Mouse (Mus musculus) embryonic facial prominence, embryonic 11.5 days (tissue): ENCODE measurements at regions not wholly inside any gene's neighbourhood (a gene's known extent, or its start where the extent isn't known, plus 50 kb on each side); places are given as distances from the start of the nearest gene placed in this dataset.
A peak's percentile ranks its signal among the peaks of the same experiment; 100 is the strongest.
"Not testable (repeated sequence)": the region's sequence is repeated elsewhere in the genome, so short reads cannot be mapped to it uniquely, and the experiment has no call there.

ENCODE experiments used
- ATAC-seq: fragments of 200-750 bp; cut with Nextera tagmentation; replicated peaks from 2 replicates; pipeline ENCODE4 v1.8.0; 2017; ENCODE audit warnings: low read depth; ENCODE audit not compliant: insufficient number of reproducible peaks, low FRiP score, low TSS enrichment
- DNase-seq: peaks from one replicate; pipeline ENCODE4 v3.0.0-alpha.2; 2015; ENCODE audit warnings: low spot score
- H3K27ac ChIP-seq: fragments of 300-500 bp; sonication (generic); replicated peaks from 2 replicates; pipeline ENCODE4 v1.5.1; 2014; ENCODE audit warnings: mild to moderate bottlenecking, low read depth, low read length, control low read depth
- H3K27me3 ChIP-seq: fragments of 300-500 bp; sonication (generic); 2 replicates; pipeline ENCODE4 v1.6.1; 2014; ENCODE audit warnings: mild to moderate bottlenecking, low read length, moderate library complexity, mixed read lengths; ENCODE audit not compliant: control insufficient read depth, insufficient read depth
- H3K36me3 ChIP-seq: fragments of 300-500 bp; sonication (generic); replicated peaks from 2 replicates; pipeline ENCODE4 v1.6.1; 2014; ENCODE audit warnings: low read depth, mild to moderate bottlenecking, low read length, moderate library complexity, mixed read lengths; ENCODE audit not compliant: control insufficient read depth, insufficient read depth
- H3K4me1 ChIP-seq: fragments of 300-500 bp; sonication (generic); 2 replicates; pipeline ENCODE4 v1.6.1; 2014; ENCODE audit warnings: low read length, mixed read lengths; ENCODE audit not compliant: control insufficient read depth, insufficient read depth
- H3K4me2 ChIP-seq: fragments of 300-500 bp; sonication (generic); 2 replicates; pipeline ENCODE4 v1.6.1; 2014; ENCODE audit warnings: low read depth, mild to moderate bottlenecking, control low read depth, low read length, moderate library complexity
- H3K4me3 ChIP-seq: fragments of 300-500 bp; sonication (generic); 2 replicates; pipeline ENCODE4 v1.5.1; 2014; ENCODE audit warnings: low read depth, low read length, control low read depth
- H3K9ac ChIP-seq: fragments of 300-500 bp; sonication (generic); replicated peaks from 2 replicates; pipeline ENCODE4 v1.6.1; 2014; ENCODE audit warnings: mild to moderate bottlenecking, control low read depth, low read length
- H3K9me3 ChIP-seq: fragments of 300-500 bp; sonication (generic); replicated peaks from 2 replicates; pipeline ENCODE4 v1.6.1; 2016; ENCODE audit warnings: mild to moderate bottlenecking, low read length, inconsistent platforms, mixed read lengths; ENCODE audit not compliant: control insufficient read depth
- WGBS: fragments of 180-500 bp; shearing (Covaris S2); extraction: QIAGEN DNeasy Blood & Tissue Kit; methylation state at CpG from one replicate; pipeline ENCODE4 v1.1.7; 2014; 5-methylcytosine and 5-hydroxymethylcytosine counted together

DNA sequence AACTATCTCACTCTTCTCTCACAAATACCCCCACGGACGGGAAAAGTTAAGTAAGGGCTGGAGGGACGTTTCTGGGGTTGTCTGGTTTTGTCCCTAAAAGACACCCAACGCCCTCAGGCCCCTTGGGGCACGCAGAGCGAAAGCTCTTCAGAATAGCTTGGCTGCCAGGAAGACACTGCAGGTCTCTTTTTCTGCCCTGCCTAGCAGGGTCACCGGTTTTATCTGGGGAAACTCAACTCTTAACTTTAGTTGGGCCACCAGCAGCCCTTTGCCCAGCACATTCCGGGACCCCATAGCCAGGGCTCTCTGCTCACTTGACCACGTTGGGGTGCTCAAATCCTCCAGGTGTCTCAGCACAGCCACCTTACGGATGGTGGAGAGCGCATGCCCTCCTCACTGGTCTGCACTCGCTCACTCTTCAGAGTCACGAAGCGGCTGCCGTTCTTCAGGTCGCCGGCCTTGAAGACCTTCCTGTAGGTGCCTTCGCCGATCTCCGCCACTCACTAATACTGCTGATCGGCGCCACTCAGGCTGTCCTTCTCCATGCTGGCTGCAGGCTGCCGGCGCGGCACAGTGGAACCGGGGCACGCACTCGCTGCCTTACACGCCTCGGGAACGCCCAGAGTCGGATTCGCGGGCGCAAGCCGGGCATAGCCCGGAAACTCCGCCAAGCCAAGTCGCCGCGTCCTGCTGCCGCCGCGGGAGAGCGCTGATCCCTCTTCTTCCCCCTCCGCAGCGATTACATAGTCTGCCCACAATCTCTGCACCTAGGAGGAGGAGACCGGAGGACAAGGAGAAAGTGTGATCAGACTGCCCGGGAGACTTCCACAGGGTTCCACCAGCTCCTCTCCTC, 83.0 kb downstream of the Ulbp1 start:
- peak overlapping the region; percentile 50 for H3K4me3 ChIP-seq
- peak overlapping the region; percentile 95 for H3K4me2 ChIP-seq
- DNase-seq (peak; percentile 50), ATAC-seq (peak; percentile 53)
- peaks cover 13% of the 10 kb centered on the region for H3K27me3 ChIP-seq
- H3K9ac ChIP-seq, result peak overlapping the region; percentile 51
- no peak overlapping the region for H3K27ac ChIP-seq
- 7% methylated on average over 46 of the region's 49 CpGs for WGBS
- H3K9me3 ChIP-seq, result no peaks in the 10 kb centered on the region
- H3K36me3 ChIP-seq, result no peaks in the 10 kb centered on the region
- peaks cover 3% of the 10 kb centered on the region for H3K4me1 ChIP-seq

GRCm38 (mm10) chr10:7358791-7359190, 114.6 kb downstream of the Ulbp1 start:
- H3K9me3 ChIP-seq, H3K4me1 ChIP-seq, H3K27ac ChIP-seq, H3K9ac ChIP-seq, H3K4me2 ChIP-seq, H3K4me3 ChIP-seq, H3K27me3 ChIP-seq, DNase-seq, H3K36me3 ChIP-seq, ATAC-seq: not testable (repeated sequence)
- 56% methylated on average over 3 of the region's 3 CpGs for WGBS

DNA sequence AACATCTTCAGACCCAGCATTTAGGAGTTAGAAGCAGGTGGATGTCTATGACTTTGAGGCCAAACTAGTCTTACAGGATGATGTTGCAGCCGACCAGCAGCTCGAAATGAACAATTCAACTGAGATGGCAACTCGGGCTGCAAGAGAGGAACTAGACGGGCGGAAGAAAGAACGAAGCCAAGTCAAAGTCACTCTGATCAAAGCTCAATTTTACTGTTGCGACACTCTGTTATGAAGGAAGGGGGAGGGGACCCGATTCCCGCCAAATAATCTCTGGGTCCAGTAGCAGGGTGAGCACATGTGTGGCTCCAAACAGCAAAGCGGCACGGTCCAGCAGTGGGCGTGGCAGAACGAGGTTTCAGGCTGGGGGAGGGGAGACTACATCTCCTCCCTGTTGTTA, 129.1 kb downstream of the Ulbp1 start:
- H3K27me3 ChIP-seq, H3K4me2 ChIP-seq, H3K4me3 ChIP-seq, ATAC-seq, H3K9me3 ChIP-seq, H3K36me3 ChIP-seq, H3K27ac ChIP-seq, H3K4me1 ChIP-seq, H3K9ac ChIP-seq, DNase-seq: not testable (repeated sequence)
- 93% methylated on average over 13 of the region's 13 CpGs for WGBS

GRCm38 (mm10) chr10:7343736-7344135, 129.7 kb downstream of the Ulbp1 start:
- H3K27me3 ChIP-seq, DNase-seq, H3K27ac ChIP-seq, H3K4me2 ChIP-seq, H3K9ac ChIP-seq, H3K4me1 ChIP-seq, H3K36me3 ChIP-seq, ATAC-seq, H3K9me3 ChIP-seq, H3K4me3 ChIP-seq: not testable (repeated sequence)
- 95% methylated on average over 8 of the region's 8 CpGs for WGBS

DNA sequence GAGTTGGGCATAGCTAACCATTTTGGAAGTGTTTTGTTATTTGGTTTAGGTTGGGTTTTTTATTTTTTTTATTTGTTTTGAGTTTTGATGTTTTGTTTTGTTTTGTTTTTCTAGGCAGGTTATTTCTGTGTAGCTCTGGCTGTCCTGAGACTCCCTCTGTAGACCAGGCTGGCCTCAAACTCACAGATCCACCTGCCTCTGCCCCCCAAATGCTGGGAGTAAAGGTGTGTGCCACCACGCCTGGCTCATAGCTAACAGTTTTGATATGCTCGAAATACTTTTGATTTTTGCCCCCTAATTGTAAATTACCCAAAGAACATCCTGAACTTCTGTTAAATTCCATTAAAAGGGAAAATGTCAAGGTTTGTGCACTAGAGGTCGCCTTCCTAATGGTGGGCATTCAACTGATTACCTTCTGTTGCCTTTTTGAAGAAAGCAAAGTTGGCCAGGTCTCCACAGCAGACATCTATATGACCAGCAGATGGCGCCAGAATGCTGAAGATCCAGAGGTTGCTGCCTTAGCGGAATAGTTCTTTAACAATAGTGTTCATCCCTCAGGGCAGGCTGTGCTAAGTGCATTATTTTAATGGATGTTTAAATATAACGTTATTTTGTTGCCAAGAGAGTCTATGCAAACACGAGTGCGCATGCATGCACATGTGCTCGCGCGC, 121.2 kb upstream of the Cnksr3 start:
- 41% methylated on average over 11 of the region's 11 CpGs for WGBS
- DNase-seq (peak; percentile 92), ATAC-seq (peak; percentile 85; the same call in 1 of the 2 replicates)
- Histone ChIP-seq H3K4me3 (no peak overlapping the region), H3K27ac (no peak overlapping the region), H3K36me3 (no peaks in the 10 kb centered on the region), H3K4me2 (no peak overlapping the region), H3K4me1 (no peaks in the 10 kb centered on the region), H3K27me3 (no peaks in the 10 kb centered on the region), H3K9ac (no peak overlapping the region), H3K9me3 (no peaks in the 10 kb centered on the region)

- H3K9ac ChIP-seq, result no peak overlapping the region
- H3K4me3 ChIP-seq, result no peak overlapping the region
- H3K4me2 ChIP-seq, result no peak overlapping the region
- no peak overlapping the region for H3K27ac ChIP-seq
- H3K9me3 ChIP-seq, result no peaks in the 10 kb centered on the region
- H3K27me3 ChIP-seq, result no peaks in the 10 kb centered on the region
- no peaks in the 10 kb centered on the region for H3K4me1 ChIP-seq
- no peak for DNase-seq
- no peaks in the 10 kb centered on the region for H3K36me3 ChIP-seq
- 29% methylated on average over 3 of the region's 3 CpGs for WGBS
- no peak for ATAC-seq
Measured at GRCm38 (mm10) chr10:7328262-7328661, 116.2 kb upstream of the Cnksr3 start.

- not testable (repeated sequence) for H3K9ac ChIP-seq, ATAC-seq, H3K4me3 ChIP-seq, H3K9me3 ChIP-seq, H3K27ac ChIP-seq, H3K27me3 ChIP-seq, H3K36me3 ChIP-seq, DNase-seq, H3K4me1 ChIP-seq, H3K4me2 ChIP-seq
- WGBS, result 91% methylated on average over 3 of the region's 3 CpGs
Measured at GRCm38 (mm10) chr10:7327046-7327445, 115.0 kb upstream of the Cnksr3 start.

- no peak overlapping the region for H3K4me2 ChIP-seq
- H3K4me1 ChIP-seq, result no peaks in the 10 kb centered on the region
- H3K9me3 ChIP-seq, result no peaks in the 10 kb centered on the region
- 72% methylated on average over 4 of the region's 4 CpGs for WGBS
- H3K27me3 ChIP-seq, result no peaks in the 10 kb centered on the region
- no peak overlapping the region for H3K27ac ChIP-seq
- DNase-seq (no peak), ATAC-seq (no peak)
- no peak overlapping the region for H3K4me3 ChIP-seq
- H3K9ac ChIP-seq, result no peak overlapping the region
- no peaks in the 10 kb centered on the region for H3K36me3 ChIP-seq
Measured at GRCm38 (mm10) chr10:7325074-7325473, 113.0 kb upstream of the Cnksr3 start.
